Mouse (Mus musculus) kidney, embryonic 14.5 days (tissue): Measurements from ENCODE around the gene Sirt2. TPM values are rescaled to one million over a fixed set of nuclear protein-coding genes. Genes with fewer than 3 reads are reported as not detected.

Experiments used
- ATAC-seq: fragments of 200-750 bp; cut with Nextera tagmentation; 2 replicates; pipeline ENCODE4 v1.8.0; 2017; ENCODE audit warnings: moderate number of reproducible peaks, mild to moderate bottlenecking, moderate TSS enrichment, moderate library complexity; ENCODE audit not compliant: low FRiP score, low TSS enrichment
- H3K27ac ChIP-seq: fragments of 300-500 bp; sonication (generic); 2 replicates; pipeline ENCODE4 v1.5.1; 2014; ENCODE audit warnings: low read depth, mild to moderate bottlenecking, low read length, moderate library complexity, mixed read lengths
- H3K27me3 ChIP-seq: fragments of 300-500 bp; sonication (generic); 2 replicates; pipeline ENCODE4 v1.6.1; 2014; ENCODE audit warnings: mild to moderate bottlenecking, low read length; ENCODE audit not compliant: control insufficient read depth, insufficient read depth
- H3K36me3 ChIP-seq: fragments of 300-500 bp; sonication (generic); 2 replicates; pipeline ENCODE4 v1.6.1; 2014; ENCODE audit warnings: low read length, mixed read lengths; ENCODE audit not compliant: control insufficient read depth, insufficient read depth
- H3K4me1 ChIP-seq: fragments of 300-500 bp; sonication (generic); 2 replicates; pipeline ENCODE4 v1.6.1; 2014; ENCODE audit warnings: low read length, mixed read lengths; ENCODE audit not compliant: control insufficient read depth, insufficient read depth
- H3K4me2 ChIP-seq: fragments of 300-500 bp; sonication (generic); replicated peaks from 2 replicates; pipeline ENCODE4 v1.6.1; 2014; ENCODE audit warnings: low read depth, mild to moderate bottlenecking, low read length
- H3K4me3 ChIP-seq: fragments of 300-500 bp; sonication (generic); 2 replicates; pipeline ENCODE4 v1.5.1; 2014; ENCODE audit warnings: mild to moderate bottlenecking, low read length
- H3K9ac ChIP-seq: fragments of 300-500 bp; sonication (generic); 2 replicates; pipeline ENCODE4 v1.6.1; 2014; ENCODE audit warnings: low read depth, mild to moderate bottlenecking, low read length, moderate library complexity
- H3K9me3 ChIP-seq: fragments of 300-500 bp; sonication (generic); 2 replicates; pipeline ENCODE4 v1.6.1; 2016; ENCODE audit warnings: low read length; ENCODE audit not compliant: control insufficient read depth
- WGBS: fragments of 180-500 bp; shearing (Covaris S2); extraction: QIAGEN DNeasy Blood & Tissue Kit; methylation state at CpG from one replicate; pipeline ENCODE4 v1.1.7; 2014; 5-methylcytosine and 5-hydroxymethylcytosine counted together
- polyA plus RNA-seq: library from polyadenylated mRNA; unstranded; fragments of >200 nt; fragmentation: Nextera tagmentation; extraction: Ambion mirVana; gene quantifications from 2 replicates; pipeline ENCODE4 v1.2.1, GENCODE M21; 2014

Gene Sirt2
- polyA plus RNA-seq, 1 experiment from 2014 or later: 56.7 TPM

DNA sequence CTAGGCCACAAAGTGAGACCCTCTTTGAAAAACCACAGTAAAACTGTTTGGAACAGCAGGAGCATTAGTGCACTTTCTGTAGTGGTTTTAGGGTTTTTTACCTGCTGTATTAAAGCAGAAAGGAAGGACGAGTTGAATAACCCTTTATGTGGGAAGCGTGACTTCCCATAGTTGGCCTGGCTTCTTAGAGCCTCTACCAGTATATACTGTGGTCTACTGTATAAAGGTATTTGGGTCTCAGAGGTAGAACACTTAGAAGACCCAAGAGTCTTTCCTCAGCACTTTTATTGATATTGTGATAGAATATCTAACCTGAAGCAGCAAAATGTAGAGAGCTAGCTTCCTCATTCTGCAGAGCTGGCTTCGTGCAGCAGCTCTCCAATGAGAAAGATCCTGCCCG, 53.0 kb downstream of the Sirt2 start:
- ATAC-seq: no peak
- H3K36me3 ChIP-seq: peaks cover 84% of the 10 kb centered on the region
- WGBS: 88% methylated on average over 4 of the region's 4 CpGs
- H3K9me3 ChIP-seq: no peaks in the 10 kb centered on the region
- no peak overlapping the region for H3K4me3 ChIP-seq
- H3K4me2 ChIP-seq: no peak overlapping the region
- no peak overlapping the region for H3K9ac ChIP-seq
- no peak overlapping the region for H3K27ac ChIP-seq
- no peaks in the 10 kb centered on the region for H3K27me3 ChIP-seq
- peaks cover 17% of the 10 kb centered on the region for H3K4me1 ChIP-seq

DNA sequence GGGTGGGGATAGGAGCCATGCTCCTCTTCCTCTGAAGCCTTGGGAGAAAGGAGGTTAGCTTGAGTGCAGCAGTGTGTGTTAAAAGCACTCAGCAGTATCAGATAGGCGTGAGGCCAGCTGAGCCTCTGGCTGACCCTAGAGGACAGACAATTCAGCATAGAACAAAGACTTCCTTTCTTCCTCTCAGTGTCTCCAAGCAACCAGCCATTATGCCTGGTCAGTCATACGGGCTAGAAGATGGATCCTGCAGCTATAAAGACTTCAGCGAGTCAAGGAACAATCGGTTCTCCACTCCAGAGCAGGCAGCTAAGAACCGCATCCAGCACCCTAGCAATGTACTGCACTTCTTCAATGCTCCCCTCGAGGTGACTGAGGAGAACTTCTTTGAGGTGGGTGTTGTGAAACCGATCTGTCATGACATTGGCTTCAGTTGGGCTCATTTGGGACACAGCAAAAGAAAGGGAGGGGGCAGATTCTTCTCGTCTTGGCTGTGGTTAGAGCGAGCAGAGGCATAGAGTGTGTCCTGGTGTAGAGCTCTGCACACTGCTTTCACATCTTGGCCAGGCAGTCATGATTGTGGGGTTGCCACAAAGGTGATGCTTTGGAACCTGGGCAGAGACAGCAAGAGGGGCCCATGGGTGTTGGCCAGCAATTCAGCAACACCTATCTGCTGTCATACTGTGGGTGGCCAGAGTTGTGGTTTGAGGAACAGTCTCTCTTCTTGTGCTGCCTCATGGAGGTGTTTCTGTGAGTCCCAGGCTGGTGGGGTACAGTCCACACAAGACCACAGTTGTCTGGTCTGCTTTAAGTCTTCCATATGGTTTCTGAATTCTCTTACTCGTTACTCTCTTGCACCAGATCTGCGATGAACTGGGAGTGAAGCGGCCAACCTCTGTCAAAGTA, 54.1 kb downstream of the Sirt2 start:
- no peak for ATAC-seq
- Histone ChIP-seq H3K27ac (no peak overlapping the region), H3K27me3 (no peaks in the 10 kb centered on the region)

DNA sequence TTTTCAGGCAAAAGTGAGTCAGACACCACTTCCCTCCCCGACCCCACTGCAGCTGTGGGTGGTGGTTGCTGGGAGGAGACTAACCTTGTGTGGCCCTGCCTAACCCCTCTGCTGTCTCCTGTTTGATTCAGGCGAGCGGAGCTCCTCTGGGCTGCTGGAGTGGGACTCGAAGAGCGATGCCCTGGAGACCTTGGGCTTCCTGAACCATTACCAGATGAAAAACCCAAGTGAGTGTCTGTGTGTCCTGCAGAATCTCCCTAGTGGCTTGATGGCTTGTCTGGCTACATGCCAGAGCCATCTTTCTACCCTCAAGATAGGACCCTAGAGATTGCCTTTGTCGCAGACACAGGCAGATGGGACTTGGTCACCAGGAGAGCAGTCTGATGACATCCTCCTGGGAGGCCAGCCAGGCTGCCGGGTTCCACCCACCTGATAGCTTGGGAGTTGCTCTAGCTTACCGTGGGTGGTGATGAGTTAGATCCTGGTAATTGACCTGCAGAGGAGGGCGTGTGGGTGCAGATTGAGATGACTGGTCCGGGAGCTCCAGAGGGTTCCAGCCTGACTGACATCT, 54.8 kb downstream of the Sirt2 start:
- H3K4me2 ChIP-seq: no peak overlapping the region
- no peaks in the 10 kb centered on the region for H3K27me3 ChIP-seq
- ATAC-seq: no peak
- 68% methylated on average over 10 of the region's 10 CpGs for WGBS
- no peak overlapping the region for H3K4me3 ChIP-seq
- peak overlapping the region; percentile 4; the same call in 1 of the 2 replicates for H3K9ac ChIP-seq
- H3K27ac ChIP-seq: no peak overlapping the region; the same call in 1 of the 2 replicates
- H3K4me1 ChIP-seq: peaks cover 7% of the 10 kb centered on the region
- H3K36me3 ChIP-seq: peaks cover 66% of the 10 kb centered on the region
- no peaks in the 10 kb centered on the region for H3K9me3 ChIP-seq

More for the DNA sequence above, 54.1 kb downstream of the Sirt2 start:
- peaks cover 73% of the 10 kb centered on the region for H3K36me3 ChIP-seq
- no peak overlapping the region for H3K4me2 ChIP-seq
- no peaks in the 10 kb centered on the region for H3K9me3 ChIP-seq
- no peak overlapping the region for H3K9ac ChIP-seq
- H3K4me3 ChIP-seq: no peak overlapping the region
- 69% methylated on average over 12 of the region's 12 CpGs for WGBS
- peaks cover 10% of the 10 kb centered on the region for H3K4me1 ChIP-seq

DNA sequence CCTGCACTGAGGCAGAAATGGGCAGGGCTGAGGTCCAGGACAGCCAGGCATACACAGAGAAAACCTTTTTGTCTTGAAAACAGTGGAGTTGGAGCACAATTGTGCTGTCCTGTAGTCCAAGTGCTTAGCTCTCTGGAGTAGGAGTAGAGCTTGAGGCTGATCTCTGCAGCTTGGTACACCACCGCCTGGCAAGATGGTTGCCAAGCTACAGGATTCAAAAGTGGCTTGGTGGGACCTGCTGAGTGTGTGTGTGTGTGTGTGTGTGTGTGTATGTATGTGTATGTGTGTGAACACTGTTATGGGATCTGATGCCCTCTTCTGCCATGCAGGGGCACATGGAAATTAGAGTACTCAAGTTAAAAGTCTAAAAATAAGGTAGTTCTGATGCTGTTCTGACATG, 56.0 kb downstream of the Sirt2 start:
- Histone ChIP-seq H3K36me3 (peaks cover 54% of the 10 kb centered on the region), H3K27ac (no peak overlapping the region), H3K27me3 (no peaks in the 10 kb centered on the region), H3K4me1 (no peaks in the 10 kb centered on the region), H3K4me2 (no peak overlapping the region), H3K9me3 (no peaks in the 10 kb centered on the region), H3K9ac (no peak overlapping the region), H3K4me3 (no peak overlapping the region)
- 69% methylated on average over 1 of the region's 1 CpGs for WGBS
- no peak for ATAC-seq

DNA sequence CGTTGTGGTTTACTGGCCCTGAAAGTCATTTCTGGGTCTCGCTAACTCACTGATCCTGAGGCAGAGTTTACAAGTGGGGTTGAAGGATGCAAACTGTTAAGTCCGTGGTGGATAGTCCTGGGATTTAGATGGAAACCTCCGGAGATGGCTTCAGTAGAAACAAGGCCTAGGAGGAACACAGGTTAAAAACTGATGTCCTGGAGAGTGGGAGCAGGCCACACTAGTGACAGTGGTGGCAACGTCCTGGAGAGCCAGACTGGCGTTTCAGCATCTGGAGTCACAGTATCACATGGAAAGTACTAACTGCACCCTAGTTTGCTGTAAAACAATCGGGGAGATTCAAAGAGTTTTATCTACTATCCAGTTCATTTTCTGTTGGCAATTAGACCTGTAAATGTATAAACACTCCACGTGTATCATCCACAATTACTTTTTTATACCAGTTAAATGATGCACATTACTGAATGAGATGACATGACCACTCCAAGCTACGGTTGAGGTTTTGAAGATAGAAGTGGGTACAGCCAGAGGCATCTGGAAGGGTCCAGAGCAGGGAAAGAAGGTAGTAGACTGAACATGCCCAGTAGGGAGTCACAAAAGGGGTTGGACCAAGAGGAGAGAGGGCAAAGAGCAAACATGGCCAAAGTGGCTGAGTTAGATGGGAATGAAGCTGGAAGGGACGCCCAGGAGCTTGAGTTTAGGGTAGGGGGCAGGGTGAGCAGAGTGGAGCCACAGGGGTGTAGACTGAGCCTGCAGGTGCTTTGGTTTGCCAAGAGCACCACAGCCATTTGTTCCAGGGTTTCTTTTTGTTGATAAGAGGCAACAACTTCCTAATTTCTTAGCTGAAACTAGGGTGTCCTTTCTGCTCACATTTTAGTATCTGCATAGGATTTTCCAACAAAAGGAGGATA, 56.7 kb downstream of the Sirt2 start:
- Histone ChIP-seq H3K27ac (peak overlapping the region; percentile 30; the same call in 1 of the 2 replicates), H3K4me3 (no peak overlapping the region), H3K36me3 (peaks cover 47% of the 10 kb centered on the region), H3K4me2 (no peak overlapping the region), H3K9ac (peak overlapping the region; percentile 28; the same call in 1 of the 2 replicates), H3K27me3 (no peaks in the 10 kb centered on the region), H3K9me3 (no peaks in the 10 kb centered on the region), H3K4me1 (no peaks in the 10 kb centered on the region)
- WGBS: 59% methylated on average over 10 of the region's 10 CpGs
- no peak for ATAC-seq

DNA sequence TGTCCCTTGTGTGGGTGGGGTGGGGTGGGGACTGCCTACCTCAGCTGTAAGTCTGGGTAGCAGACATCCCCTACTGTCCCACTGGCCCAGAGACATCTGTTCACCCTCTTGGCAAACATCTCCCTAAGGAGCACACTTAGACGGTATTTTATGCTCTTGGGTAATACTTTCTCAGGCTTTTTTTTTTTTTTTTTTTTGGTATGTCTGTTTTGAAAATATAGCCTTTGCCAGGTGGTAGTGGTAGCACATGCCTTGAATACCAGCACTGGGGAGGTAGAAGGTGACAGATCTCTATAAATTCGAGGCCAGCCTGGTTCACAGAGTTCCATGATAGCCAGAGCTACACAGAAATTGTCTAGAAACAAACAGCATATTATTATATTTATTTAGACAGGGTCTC, 57.4 kb downstream of the Sirt2 start:
- Histone ChIP-seq H3K4me3 (no peak overlapping the region), H3K4me1 (no peaks in the 10 kb centered on the region), H3K9me3 (no peaks in the 10 kb centered on the region), H3K36me3 (peaks cover 40% of the 10 kb centered on the region), H3K27ac (peak overlapping the region; percentile 87; the same call in 1 of the 2 replicates), H3K4me2 (no peak overlapping the region), H3K27me3 (no peaks in the 10 kb centered on the region), H3K9ac (peak overlapping the region; percentile 28; the same call in 1 of the 2 replicates)
- WGBS: 48% methylated on average over 2 of the region's 2 CpGs
- no peak for ATAC-seq

DNA sequence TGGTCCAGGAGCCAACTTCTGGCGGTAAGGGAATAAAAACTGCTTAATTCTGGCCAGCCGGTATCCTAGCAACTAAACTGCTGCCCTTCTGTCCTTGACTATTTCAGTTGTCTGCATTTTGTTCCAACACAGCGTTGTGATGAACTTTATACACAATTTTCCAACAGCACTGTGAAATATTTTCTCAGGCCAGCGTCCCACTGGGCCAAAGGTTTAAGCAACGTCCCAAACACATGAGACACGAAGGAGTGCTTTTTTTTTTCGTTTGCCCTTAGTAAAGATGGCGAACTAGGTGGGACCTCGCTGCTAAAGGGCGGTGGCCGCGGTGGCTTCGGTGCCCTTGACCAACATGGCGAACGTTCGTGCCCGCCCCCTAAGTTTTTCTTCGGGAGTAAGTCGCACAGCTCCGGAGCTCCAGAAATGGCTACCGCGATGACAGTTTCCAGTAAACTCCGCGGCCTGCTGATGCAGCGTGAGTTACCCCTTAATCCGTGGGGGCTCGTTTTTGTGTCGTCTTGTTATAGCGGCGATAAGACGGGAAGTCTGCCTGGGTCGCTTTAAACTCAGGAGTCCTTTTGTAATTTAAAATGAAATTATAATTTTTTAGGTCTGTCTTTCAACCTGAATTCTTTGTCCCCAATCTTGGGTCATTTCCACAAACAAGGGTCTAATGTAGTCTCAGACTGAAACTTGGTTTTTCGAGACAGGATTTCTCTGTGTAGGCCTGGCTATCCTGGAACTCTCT, 58.6 kb downstream of the Sirt2 start, which contains the start of gene Ech1:
Gene Ech1 (plus strand): TSS at position 277 of the 745 bp plus-strand sequence.
- Histone ChIP-seq H3K27me3 (no peaks in the 10 kb centered on the region), H3K9ac (peak within 1 kb of the TSS; percentile 66), H3K4me3 (peak within 1 kb of the TSS; percentile 45), H3K36me3 (peaks cover 34% of the 10 kb centered on the region), H3K4me2 (peak within 1 kb of the TSS; percentile 53), H3K27ac (peak within 1 kb of the TSS; percentile 87), H3K4me1 (no peaks in the 10 kb centered on the region), H3K9me3 (peaks cover 2% of the 10 kb centered on the region; the same call in 1 of the 2 replicates)
- ATAC-seq: peak; percentile 72
- 3% methylated on average over 33 of the region's 33 CpGs for WGBS
